Mouse (Mus musculus): ENCODE data around the gene Kif2c. TPM values are rescaled to one million over a fixed set of nuclear protein-coding genes. Genes with fewer than 3 reads are reported as not detected.

Gene Kif2c
- polyA plus RNA-seq, 1 experiment from 2014 or later: 44.3 TPM

GRCm38 (mm10) chr4:117133366-117133796, 49.1 kb downstream of the Kif2c start:
- Histone ChIP-seq H3K4me1 (ENCODE audit: control insufficient read depth, insufficient read depth, low read length) (peaks cover 13% of the 10 kb centered on the region), H3K27me3 (ENCODE audit: control insufficient read depth, insufficient read depth, low read length) (0 out of 2 replicates have a peak, but pooled peaks cover 4% of the 10 kb centered on the region), H3K36me3 (ENCODE audit: control insufficient read depth, insufficient read depth, low read length) (peaks cover 5% of the 10 kb centered on the region; the same call in 1 of the 2 replicates), H3K9me3 (replicated peaks; ENCODE audit: control insufficient read depth, low read length) (no peaks in the 10 kb centered on the region), H3K4me3 (replicated peaks; ENCODE audit: low read length) (peak overlapping the region; percentile 61), H3K4me2 (ENCODE audit: low read depth, low read length) (peak overlapping the region; percentile 93), H3K27ac (ENCODE audit: low read length) (no peak overlapping the region), H3K9ac (ENCODE audit: low read length) (peak overlapping the region; percentile 91)
- under 1% methylated on average over 42 of the region's 42 CpGs for whole genome bisulfite sequencing
- peak; percentile 0; the same call in 1 of the 2 replicates for ATAC-seq (ENCODE audit: insufficient read depth, low FRiP score)

DNA sequence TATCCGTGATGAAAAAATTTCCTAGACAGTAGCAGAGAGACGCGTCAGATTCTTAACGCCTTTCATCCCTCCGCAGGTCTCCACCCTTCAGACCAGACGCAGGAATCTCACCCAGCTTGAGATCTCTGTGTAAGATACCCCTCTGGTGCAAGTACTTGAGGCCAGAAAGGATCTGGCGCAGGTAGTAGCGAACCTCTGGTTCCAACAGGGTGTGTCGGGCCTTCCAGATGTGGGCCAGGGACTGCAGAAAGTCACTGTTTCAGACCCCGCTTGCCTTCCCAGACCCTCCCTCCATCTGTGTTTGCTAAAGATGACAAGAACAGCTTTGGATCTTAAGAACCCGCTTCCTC, 49.7 kb downstream of the Kif2c start:
- H3K4me1 ChIP-seq (ENCODE audit: control insufficient read depth, insufficient read depth, low read length): peaks cover 13% of the 10 kb centered on the region
- peak overlapping the region; percentile 61 for H3K4me3 ChIP-seq (replicated peaks; ENCODE audit: low read length)
- 0 out of 2 replicates have a peak, but pooled peaks cover 4% of the 10 kb centered on the region for H3K27me3 ChIP-seq (ENCODE audit: control insufficient read depth, insufficient read depth, low read length)
- WGBS: 25% methylated on average over 11 of the region's 11 CpGs
- peak overlapping the region; percentile 93 for H3K4me2 ChIP-seq (ENCODE audit: low read depth, low read length)
- no peaks in the 10 kb centered on the region for H3K9me3 ChIP-seq (replicated peaks; ENCODE audit: control insufficient read depth, low read length)
- peak overlapping the region; percentile 91 for H3K9ac ChIP-seq (ENCODE audit: low read length)
- no peak for ATAC-seq (ENCODE audit: insufficient read depth, low FRiP score)
- peaks cover 7% of the 10 kb centered on the region; the same call in 1 of the 2 replicates for H3K36me3 ChIP-seq (ENCODE audit: control insufficient read depth, insufficient read depth, low read length)
- no peak overlapping the region for H3K27ac ChIP-seq (ENCODE audit: low read length)

DNA sequence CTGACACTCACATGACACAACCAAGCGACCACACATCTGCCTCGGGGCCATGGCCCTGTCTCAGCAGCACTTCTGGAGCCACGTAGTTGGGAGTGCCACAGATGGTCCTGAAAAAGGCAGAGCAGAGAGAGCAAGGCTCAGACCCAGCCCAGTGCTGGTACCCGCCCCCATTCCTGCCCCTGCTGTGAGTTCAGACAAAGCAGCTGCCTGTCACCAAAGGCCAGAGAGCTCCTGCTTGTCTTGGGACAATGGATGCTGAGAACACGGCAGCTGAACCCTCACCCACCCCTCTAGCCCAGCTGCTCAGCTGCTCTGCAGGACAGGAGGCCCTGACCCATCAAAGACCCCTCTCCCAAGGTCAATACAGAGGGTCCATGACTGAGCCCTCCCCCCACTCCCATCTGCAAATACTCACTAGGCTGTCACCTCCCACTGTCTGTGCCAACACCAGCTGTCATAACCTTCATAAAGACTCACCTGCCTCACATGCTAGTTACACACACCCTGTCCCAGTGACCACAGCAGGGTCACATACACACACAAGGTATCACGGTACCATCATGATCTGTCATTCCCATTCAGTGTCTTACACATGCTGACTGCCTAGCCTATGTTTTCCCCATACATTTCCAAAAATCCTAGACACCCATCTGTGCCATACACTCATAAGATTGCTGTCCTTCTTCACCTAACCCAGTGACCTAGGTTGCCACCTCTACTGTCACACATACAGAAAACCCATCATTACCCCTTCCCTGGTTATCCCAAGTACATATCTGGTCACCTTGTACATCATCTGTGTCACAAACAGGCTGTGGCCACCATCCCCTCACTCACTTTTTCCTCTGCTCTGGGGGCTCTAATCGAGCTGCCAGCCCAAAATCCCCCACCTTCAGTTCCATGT, 50.3 kb downstream of the Kif2c start:
- Histone ChIP-seq H3K27me3 (ENCODE audit: control insufficient read depth, insufficient read depth, low read length) (0 out of 2 replicates have a peak, but pooled peaks cover 4% of the 10 kb centered on the region), H3K4me3 (replicated peaks; ENCODE audit: low read length) (peak overlapping the region; percentile 61), H3K9ac (ENCODE audit: low read length) (peak overlapping the region; percentile 91; the same call in 1 of the 2 replicates), H3K9me3 (replicated peaks; ENCODE audit: control insufficient read depth, low read length) (no peaks in the 10 kb centered on the region), H3K36me3 (ENCODE audit: control insufficient read depth, insufficient read depth, low read length) (peaks cover 7% of the 10 kb centered on the region; the same call in 1 of the 2 replicates), H3K27ac (ENCODE audit: low read length) (no peak overlapping the region), H3K4me2 (ENCODE audit: low read depth, low read length) (peak overlapping the region; percentile 93), H3K4me1 (ENCODE audit: control insufficient read depth, insufficient read depth, low read length) (peaks cover 13% of the 10 kb centered on the region)
- 40% methylated on average over 7 of the region's 7 CpGs for WGBS
- ATAC-seq (ENCODE audit: insufficient read depth, low FRiP score): no peak

- H3K9ac ChIP-seq (ENCODE audit: low read length): no peak overlapping the region
- WGBS: 69% methylated on average over 6 of the region's 6 CpGs
- H3K36me3 ChIP-seq (ENCODE audit: control insufficient read depth, insufficient read depth, low read length): peaks cover 7% of the 10 kb centered on the region; the same call in 1 of the 2 replicates
- ATAC-seq (ENCODE audit: insufficient read depth, low FRiP score): no peak
- H3K27ac ChIP-seq (ENCODE audit: low read length): no peak overlapping the region
- H3K27me3 ChIP-seq (ENCODE audit: control insufficient read depth, insufficient read depth, low read length): 0 out of 2 replicates have a peak, but pooled peaks cover 4% of the 10 kb centered on the region
- no peak overlapping the region for H3K4me3 ChIP-seq (replicated peaks; ENCODE audit: low read length)
- no peak overlapping the region for H3K4me2 ChIP-seq (ENCODE audit: low read depth, low read length)
- peaks cover 17% of the 10 kb centered on the region for H3K4me1 ChIP-seq (ENCODE audit: control insufficient read depth, insufficient read depth, low read length)
- H3K9me3 ChIP-seq (replicated peaks; ENCODE audit: control insufficient read depth, low read length): no peaks in the 10 kb centered on the region
Measured at GRCm38 (mm10) chr4:117131198-117131597, 51.2 kb downstream of the Kif2c start.

- H3K9ac ChIP-seq (ENCODE audit: low read length): no peak overlapping the region
- no peaks in the 10 kb centered on the region for H3K9me3 ChIP-seq (replicated peaks; ENCODE audit: control insufficient read depth, low read length)
- ATAC-seq (ENCODE audit: insufficient read depth, low FRiP score): no peak
- H3K36me3 ChIP-seq (ENCODE audit: control insufficient read depth, insufficient read depth, low read length): peaks cover 7% of the 10 kb centered on the region; the same call in 1 of the 2 replicates
- WGBS: 78% methylated on average over 6 of the region's 6 CpGs
- H3K4me2 ChIP-seq (ENCODE audit: low read depth, low read length): no peak overlapping the region
- no peak overlapping the region for H3K4me3 ChIP-seq (replicated peaks; ENCODE audit: low read length)
- peaks cover 21% of the 10 kb centered on the region for H3K4me1 ChIP-seq (ENCODE audit: control insufficient read depth, insufficient read depth, low read length)
- H3K27ac ChIP-seq (ENCODE audit: low read length): no peak overlapping the region
- H3K27me3 ChIP-seq (ENCODE audit: control insufficient read depth, insufficient read depth, low read length): 0 out of 2 replicates have a peak, but pooled peaks cover 4% of the 10 kb centered on the region
Measured at GRCm38 (mm10) chr4:117130790-117131189, 51.6 kb downstream of the Kif2c start.

DNA sequence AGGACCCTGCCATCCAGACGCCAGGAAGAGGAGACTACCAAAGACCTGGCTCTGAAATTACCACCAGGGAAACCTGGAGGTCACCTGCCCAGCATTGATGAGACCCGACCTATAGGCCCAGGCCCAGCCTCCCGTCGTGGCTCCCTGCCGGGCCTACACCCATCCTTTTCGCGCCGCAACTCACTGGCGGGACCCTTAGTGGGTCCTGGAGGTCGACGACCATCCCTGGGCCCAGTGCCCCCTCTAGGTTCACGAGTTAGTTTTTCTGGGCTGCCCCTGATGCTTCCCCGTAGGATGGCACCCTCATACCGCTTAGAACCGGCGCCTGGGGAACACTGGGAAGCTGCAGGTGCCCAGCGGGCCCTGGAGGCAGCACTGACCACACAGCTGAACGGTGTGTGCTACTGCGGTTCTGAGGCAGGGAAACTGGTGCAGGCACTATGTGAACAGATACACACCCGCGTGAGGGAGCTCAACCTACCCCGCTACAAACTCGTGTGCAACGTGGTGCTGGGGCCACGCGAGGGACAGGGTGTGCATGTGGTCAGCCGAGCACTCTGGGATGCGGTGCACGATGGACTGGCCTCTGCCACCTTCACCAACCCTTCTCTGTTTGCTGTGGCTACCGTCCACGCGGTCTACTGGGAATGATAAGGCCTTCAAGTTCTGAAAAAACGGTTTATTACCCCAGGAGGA, 54.3 kb downstream of the Kif2c start:
- Histone ChIP-seq H3K27me3 (ENCODE audit: control insufficient read depth, insufficient read depth, low read length) (0 out of 2 replicates have a peak, but pooled peaks cover 4% of the 10 kb centered on the region), H3K4me1 (ENCODE audit: control insufficient read depth, insufficient read depth, low read length) (peaks cover 27% of the 10 kb centered on the region), H3K4me2 (ENCODE audit: low read depth, low read length) (no peak overlapping the region), H3K9me3 (replicated peaks; ENCODE audit: control insufficient read depth, low read length) (no peaks in the 10 kb centered on the region), H3K36me3 (ENCODE audit: control insufficient read depth, insufficient read depth, low read length) (peaks cover 7% of the 10 kb centered on the region; the same call in 1 of the 2 replicates), H3K9ac (ENCODE audit: low read length) (no peak overlapping the region), H3K4me3 (replicated peaks; ENCODE audit: low read length) (no peak overlapping the region), H3K27ac (ENCODE audit: low read length) (no peak overlapping the region)
- ATAC-seq (ENCODE audit: insufficient read depth, low FRiP score): no peak
- WGBS: 88% methylated on average over 33 of the region's 33 CpGs

DNA sequence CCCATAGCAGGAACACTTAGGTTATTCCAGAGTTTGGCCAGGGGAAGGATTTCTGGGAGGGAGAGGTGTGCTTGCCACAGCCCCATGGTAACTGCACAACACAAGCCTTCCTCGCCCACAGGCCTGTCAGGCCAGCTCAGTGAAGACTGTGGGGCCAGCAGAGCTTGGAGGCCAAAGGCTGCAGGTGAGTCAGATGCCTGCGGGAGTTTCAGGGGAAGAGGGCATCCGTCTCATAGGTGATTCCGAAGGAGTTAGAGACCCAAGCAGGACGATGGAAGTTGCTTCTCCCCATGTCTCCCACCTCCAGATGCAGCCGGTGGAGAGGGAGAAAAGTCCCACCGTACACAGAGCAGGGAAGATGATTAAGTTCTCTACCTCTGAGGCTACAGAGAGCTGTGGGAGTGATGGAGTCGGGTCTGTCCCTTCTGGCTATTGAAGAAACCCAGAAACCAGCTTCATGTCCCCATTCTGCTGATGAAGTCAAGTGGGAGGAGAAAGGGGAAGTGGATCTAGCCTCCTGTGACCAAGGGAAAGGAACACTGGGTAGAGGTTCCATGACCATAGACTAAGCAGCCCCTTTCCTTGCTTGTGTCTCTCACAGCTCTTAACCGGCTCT, 55.7 kb downstream of the Kif2c start, which contains the start of gene Tctex1d4:
TSS of gene Tctex1d4 (plus strand) at position 120 of the 616 bp plus-strand sequence.
- Histone ChIP-seq H3K27ac (ENCODE audit: low read length) (peak within 1 kb of the TSS; percentile 94), H3K4me2 (ENCODE audit: low read depth, low read length) (peak within 1 kb of the TSS; percentile 39; the same call in 1 of the 2 replicates), H3K9me3 (replicated peaks; ENCODE audit: control insufficient read depth, low read length) (no peaks in the 10 kb centered on the region), H3K27me3 (ENCODE audit: control insufficient read depth, insufficient read depth, low read length) (0 out of 2 replicates have a peak, but pooled peaks cover under 1% of the 10 kb centered on the region), H3K4me3 (replicated peaks; ENCODE audit: low read length) (no peak within 1 kb of the TSS), H3K4me1 (ENCODE audit: control insufficient read depth, insufficient read depth, low read length) (peaks cover 25% of the 10 kb centered on the region), H3K36me3 (ENCODE audit: control insufficient read depth, insufficient read depth, low read length) (peaks cover 7% of the 10 kb centered on the region; the same call in 1 of the 2 replicates), H3K9ac (ENCODE audit: low read length) (peak within 1 kb of the TSS; percentile 72)
- WGBS: 75% methylated on average over 9 of the region's 9 CpGs
- no peak for ATAC-seq (ENCODE audit: insufficient read depth, low FRiP score)

DNA sequence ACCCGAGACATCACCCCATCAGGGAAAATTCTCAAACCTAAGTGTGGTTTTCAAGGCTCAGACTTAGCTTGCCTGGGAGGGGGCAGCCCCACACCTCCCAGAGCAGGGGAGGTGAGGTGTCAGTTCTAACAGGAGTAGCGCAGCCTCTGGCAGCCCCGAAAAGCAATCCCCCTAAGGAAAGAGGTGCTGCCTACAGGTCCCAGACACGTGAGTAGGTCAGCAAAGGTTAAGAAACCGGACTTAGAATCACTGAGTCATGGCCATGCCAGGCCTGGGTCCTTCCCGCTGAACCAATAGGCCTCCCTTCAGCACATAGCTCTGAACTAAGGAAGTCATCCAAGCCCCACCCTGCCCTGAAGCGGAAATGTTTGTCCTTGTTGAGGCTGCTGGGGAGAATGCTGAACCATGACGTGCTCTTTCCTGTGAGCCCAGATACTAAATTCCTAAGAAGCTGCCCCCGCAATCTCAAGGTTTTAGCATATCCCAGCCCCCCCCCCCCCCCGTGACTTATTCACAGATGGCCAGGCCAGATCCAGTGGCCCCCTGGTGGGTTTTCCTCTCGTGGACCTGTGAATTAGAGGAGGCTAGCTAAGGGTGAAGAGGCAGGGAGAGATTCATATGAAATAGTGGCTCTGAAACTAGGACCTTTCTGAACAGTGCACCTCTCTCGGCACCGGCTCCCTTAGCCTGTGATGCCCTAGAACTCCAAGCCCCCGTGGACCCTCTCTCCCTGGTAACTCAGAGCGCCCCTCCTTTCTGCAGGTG, 56.3 kb downstream of the Kif2c start:
- H3K4me2 ChIP-seq (ENCODE audit: low read depth, low read length): peak overlapping the region; percentile 39; the same call in 1 of the 2 replicates

More for the DNA sequence above, 56.3 kb downstream of the Kif2c start:
- no peaks in the 10 kb centered on the region for H3K27me3 ChIP-seq (ENCODE audit: control insufficient read depth, insufficient read depth, low read length)
- peak overlapping the region; percentile 72 for H3K9ac ChIP-seq (ENCODE audit: low read length)
- peak; percentile 78; the same call in 1 of the 2 replicates for ATAC-seq (ENCODE audit: insufficient read depth, low FRiP score)
- H3K4me3 ChIP-seq (replicated peaks; ENCODE audit: low read length): no peak overlapping the region
- H3K27ac ChIP-seq (ENCODE audit: low read length): peak overlapping the region; percentile 94
- peaks cover 31% of the 10 kb centered on the region for H3K4me1 ChIP-seq (ENCODE audit: control insufficient read depth, insufficient read depth, low read length)
- no peaks in the 10 kb centered on the region for H3K9me3 ChIP-seq (replicated peaks; ENCODE audit: control insufficient read depth, low read length)
- WGBS: 37% methylated on average over 15 of the region's 15 CpGs
- peaks cover 7% of the 10 kb centered on the region; the same call in 1 of the 2 replicates for H3K36me3 ChIP-seq (ENCODE audit: control insufficient read depth, insufficient read depth, low read length)
